In the genomic region with DNA sequence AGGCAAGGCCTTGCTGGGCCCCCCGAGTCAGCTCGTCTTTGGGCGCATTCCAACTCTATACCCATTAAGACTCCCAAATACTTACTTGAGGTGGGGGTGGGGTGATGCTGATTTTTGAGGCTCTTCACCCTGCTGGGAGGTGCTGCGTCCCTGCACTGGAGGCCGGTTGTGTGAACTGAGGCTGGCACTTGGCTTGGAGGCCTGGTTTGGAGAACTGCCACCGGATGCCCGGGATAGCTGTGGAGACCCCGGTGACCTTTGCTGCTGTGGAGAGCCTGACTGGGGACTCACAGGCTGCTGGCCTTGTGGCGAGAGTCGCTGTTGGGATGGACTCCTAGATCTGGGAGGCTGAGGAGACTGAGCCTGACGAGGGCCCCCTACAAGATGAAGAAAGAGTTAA, we compare ENCODE assay signal across 26 mouse cellular contexts. TPM values are rescaled to one million over a fixed set of nuclear protein-coding genes. Genes with fewer than 3 reads are reported as not detected.
DNase-seq lines count a peak whose midpoint lies in the region; ATAC-seq lines count a peak whose summit lies in the region.
"Had no signal": no experiment of that assay in that cellular context is flagged by ENCODE, and none has a peak within 500 bp of the region (broad histone marks: within the 10 kb centered on the region; RNA-seq: fewer than 3 reads in every experiment).

No protein-coding gene starts in this region.

- no peak for ATAC-seq in forebrain, embryonic 12.5 days (ENCODE audit: low FRiP score)
- no peak for ATAC-seq in kidney, embryonic 14.5 days (ENCODE audit: low FRiP score, low TSS enrichment)
- ATAC-seq in megakaryocyte progenitor cell, adult 5-6 weeks (replicated peaks; ENCODE audit: poor library complexity): no peak
- ATAC-seq: forebrain, postnatal 0 days; liver, embryonic 12.5 days had no signal

- DNase-seq in forebrain, embryonic 10.5 days (ENCODE audit: extremely low spot score, low spot score): no peak
- peak; percentile 68 for DNase-seq in kidney, adult 18-20 months
- peak; percentile 29 for DNase-seq in lung, postnatal 10 days
- no peak for DNase-seq in lung, postnatal 25 days (ENCODE audit: low spot score)
- DNase-seq: adrenal gland, postnatal 14 days; cerebellum, postnatal 25 days; forebrain, postnatal 0 days; gastrocnemius, postnatal 14 days; heart, adult 18-20 months; heart, postnatal 36 days; layer of hippocampus, postnatal 36 days; lung, adult 2 months; right cerebral cortex, adult 18-20 months; right cerebral cortex, postnatal 4 days; thymus, adult 18-20 months; thymus, postnatal 4 days had no signal

- H3K4me1 ChIP-seq in forebrain, embryonic 10.5 days: peaks cover 11% of the 10 kb centered on the region
- no peaks in the 10 kb centered on the region for H3K4me1 ChIP-seq in forebrain, embryonic 12.5 days
- H3K4me1 ChIP-seq in kidney, embryonic 14.5 days (ENCODE audit: control insufficient read depth, insufficient read depth, low read length): no peaks in the 10 kb centered on the region

- 81% methylated on average over 11 of the region's 11 CpGs for WGBS in forebrain, embryonic 10.5 days
- WGBS in forebrain, embryonic 12.5 days: 87% methylated on average over 11 of the region's 11 CpGs
- 87% methylated on average over 11 of the region's 11 CpGs for WGBS in kidney, embryonic 14.5 days

- no peak overlapping the region for H3K4me3 ChIP-seq in forebrain, embryonic 10.5 days
- no peak overlapping the region for H3K4me3 ChIP-seq in forebrain, embryonic 12.5 days (replicated peaks)
- no peak overlapping the region for H3K4me3 ChIP-seq in kidney, embryonic 14.5 days (ENCODE audit: low read length)
- H3K4me3 ChIP-seq: heart, embryonic 15.5 days; limb, embryonic 13.5 days; liver, embryonic 12.5 days had no signal

- H3K4me2 ChIP-seq in forebrain, embryonic 12.5 days: no peak overlapping the region
- no peak overlapping the region for H3K4me2 ChIP-seq in kidney, embryonic 14.5 days (replicated peaks; ENCODE audit: low read depth, low read length)
- H3K4me2 ChIP-seq: heart, embryonic 15.5 days; hindbrain, embryonic 14.5 days; limb, embryonic 13.5 days; liver, embryonic 12.5 days; midbrain, embryonic 11.5 days had no signal

- H3K27me3 ChIP-seq in forebrain, embryonic 10.5 days (ENCODE audit: poor library complexity, severe bottlenecking): no peaks in the 10 kb centered on the region
- no peaks in the 10 kb centered on the region for H3K27me3 ChIP-seq in forebrain, embryonic 12.5 days
- no peaks in the 10 kb centered on the region for H3K27me3 ChIP-seq in kidney, embryonic 14.5 days (ENCODE audit: control insufficient read depth, insufficient read depth, low read length)
- H3K27me3 ChIP-seq: heart, embryonic 15.5 days; limb, embryonic 13.5 days; liver, embryonic 12.5 days had no signal

- 0 out of 2 replicates have a peak, but pooled peaks cover 11% of the 10 kb centered on the region for H3K36me3 ChIP-seq in forebrain, embryonic 10.5 days (replicated peaks)
- peaks cover 3% of the 10 kb centered on the region; the same call in 1 of the 2 replicates for H3K36me3 ChIP-seq in forebrain, embryonic 12.5 days (replicated peaks)
- 0 out of 2 replicates have a peak, but pooled peaks cover 3% of the 10 kb centered on the region for H3K36me3 ChIP-seq in kidney, embryonic 14.5 days (ENCODE audit: control insufficient read depth, insufficient read depth, low read length)
- H3K36me3 ChIP-seq: heart, embryonic 15.5 days had no signal

- no peak overlapping the region for H3K9ac ChIP-seq in forebrain, embryonic 12.5 days
- H3K9ac ChIP-seq in kidney, embryonic 14.5 days (ENCODE audit: low read depth, low read length): no peak overlapping the region
- H3K9ac ChIP-seq: forebrain, postnatal 0 days; heart, embryonic 15.5 days; hindbrain, embryonic 14.5 days; limb, embryonic 13.5 days; liver, embryonic 12.5 days had no signal

- peaks cover 6% of the 10 kb centered on the region; the same call in 1 of the 2 replicates for H3K9me3 ChIP-seq in forebrain, embryonic 10.5 days
- peaks cover 5% of the 10 kb centered on the region; the same call in 1 of the 2 replicates for H3K9me3 ChIP-seq in forebrain, embryonic 12.5 days
- peaks cover 5% of the 10 kb centered on the region for H3K9me3 ChIP-seq in kidney, embryonic 14.5 days (ENCODE audit: control insufficient read depth, low read length)
- H3K9me3 ChIP-seq: heart, embryonic 15.5 days; liver, embryonic 12.5 days had no signal

- peak overlapping the region; percentile 20; the same call in 1 of the 2 replicates for H3K27ac ChIP-seq in forebrain, embryonic 10.5 days
- no peak overlapping the region for H3K27ac ChIP-seq in forebrain, embryonic 12.5 days
- H3K27ac ChIP-seq in kidney, embryonic 14.5 days (ENCODE audit: low read depth, low read length): no peak overlapping the region
- H3K27ac ChIP-seq: heart, embryonic 15.5 days; hindbrain, embryonic 14.5 days; limb, embryonic 13.5 days; liver, embryonic 12.5 days had no signal

RNA-seq across cellular contexts. Expression of a gene that starts 35.5 kb away (rescaled TPM):
- polyA plus RNA-seq in forebrain, embryonic 10.5 days (2016; fragmentation: Nextera tagmentation; extraction: Ambion mirVana): 17.7 and 18.4 TPM in 2 replicates
- polyA plus RNA-seq in forebrain, embryonic 12.5 days (2016; fragmentation: Nextera tagmentation; extraction: Ambion mirVana): 15.1 and 15.4 TPM in 2 replicates
- 25.9 and 33.3 TPM in 2 replicates for polyA plus RNA-seq in kidney, embryonic 14.5 days (2014; fragmentation: Nextera tagmentation; extraction: Ambion mirVana)
- total RNA-seq in megakaryocyte progenitor cell, adult 5-6 weeks (2015): 30.2 and 36.0 TPM in 2 replicates
- total RNA-seq in megakaryocyte progenitor cell, adult 5-6 weeks (2017): 14.5 and 31.5 TPM in 2 replicates

RNA-seq across cellular contexts. Expression of a gene that starts 45.6 kb away (rescaled TPM):
- polyA plus RNA-seq in forebrain, embryonic 10.5 days (2016; fragmentation: Nextera tagmentation; extraction: Ambion mirVana): not detected in 2 replicates
- polyA plus RNA-seq in forebrain, embryonic 12.5 days (2016; fragmentation: Nextera tagmentation; extraction: Ambion mirVana): not detected in 2 replicates
- polyA plus RNA-seq in kidney, embryonic 14.5 days (2014; fragmentation: Nextera tagmentation; extraction: Ambion mirVana): 0.14 and 0.30 TPM in 2 replicates
- total RNA-seq in megakaryocyte progenitor cell, adult 5-6 weeks (2015): 3.5 and 4.0 TPM in 2 replicates
- 1.2 and 2.1 TPM in 2 replicates for total RNA-seq in megakaryocyte progenitor cell, adult 5-6 weeks (2017)
- total RNA-seq: gastrocnemius, postnatal 14 days; heart, adult 18-20 months; heart, postnatal 36 days; left cerebral cortex, postnatal 10 days had no signal
- polyA plus RNA-seq: heart, embryonic 15.5 days; hindbrain, embryonic 14.5 days; liver, embryonic 12.5 days; neural tube, embryonic 14.5 days had no signal

Comparison
In these comparisons a context has a peak if more than half of its experiments do, and no peak if none do; other contexts are left out.
1. DNase-seq: peak in kidney, adult 18-20 months (single experiment) and lung, postnatal 10 days (single experiment); none in forebrain, embryonic 10.5 days (single experiment) and lung, postnatal 25 days (single experiment).